Mouse (Mus musculus) heart, embryonic 14.5 days (tissue): ENCODE results near the gene Morc1. TPM values are rescaled to one million over a fixed set of nuclear protein-coding genes. Genes with fewer than 3 reads are reported as not detected.

ENCODE experiments used
- ATAC-seq: fragments of 200-750 bp; cut with Nextera tagmentation; 2 replicates; pipeline ENCODE4 v1.8.0; 2017; ENCODE audit warnings: low read depth, moderate TSS enrichment; ENCODE audit not compliant: insufficient number of reproducible peaks, insufficient read depth, low FRiP score
- H3K27ac ChIP-seq, 2 experiments: fragments of 200-500 bp in 1 of 2; fragments of 300-500 bp in 1 of 2; sonication (generic) in 1 of 2; replicated peaks in 1 of 2; 2 replicates each; pipeline ENCODE4 v1.5.1; 2012 to 2014; ENCODE audit warnings: low read depth in 2 of 2, low read length in 2 of 2, control low read depth in 1 of 2, mild to moderate bottlenecking in 1 of 2, mixed read lengths in 1 of 2; ENCODE audit not compliant: control insufficient read depth in 1 of 2, insufficient read depth in 1 of 2
- H3K27me3 ChIP-seq: fragments of 300-500 bp; sonication (generic); 2 replicates; pipeline ENCODE4 v1.6.1; 2014; ENCODE audit warnings: mild to moderate bottlenecking, low read length, control low read depth; ENCODE audit not compliant: control insufficient read depth, insufficient read depth
- H3K36me3 ChIP-seq: fragments of 300-500 bp; sonication (generic); 2 replicates; pipeline ENCODE4 v1.6.1; 2014; ENCODE audit warnings: mild to moderate bottlenecking, control low read depth, low read length, mixed read lengths; ENCODE audit not compliant: control insufficient read depth, insufficient read depth
- H3K4me1 ChIP-seq, 2 experiments: fragments of 200-500 bp in 1 of 2; fragments of 300-500 bp in 1 of 2; sonication (generic) in 1 of 2; 2 replicates each; pipeline ENCODE4 v1.6.1; 2012 to 2014; ENCODE audit warnings: low read length in 2 of 2, control low read depth in 1 of 2, mixed read lengths in 1 of 2; ENCODE audit not compliant: control insufficient read depth in 2 of 2, insufficient read depth in 2 of 2
- H3K4me2 ChIP-seq: fragments of 300-500 bp; sonication (generic); 2 replicates; pipeline ENCODE4 v1.6.1; 2014; ENCODE audit warnings: mild to moderate bottlenecking, low read length
- H3K4me3 ChIP-seq, 2 experiments: fragments of 200-500 bp in 1 of 2; fragments of 300-500 bp in 1 of 2; sonication (generic) in 1 of 2; 2 replicates each; pipeline ENCODE4 v1.5.1; 2012 to 2014; ENCODE audit warnings: low read length in 2 of 2, mild to moderate bottlenecking in 2 of 2, control low read depth in 1 of 2, low read depth in 1 of 2, moderate library complexity in 1 of 2; ENCODE audit not compliant: control insufficient read depth in 1 of 2, insufficient read depth in 1 of 2
- H3K9ac ChIP-seq: fragments of 300-500 bp; sonication (generic); 2 replicates; pipeline ENCODE4 v1.6.1; 2014; ENCODE audit warnings: mild to moderate bottlenecking, low read length
- H3K9me3 ChIP-seq: fragments of 300-500 bp; sonication (generic); 2 replicates; pipeline ENCODE4 v1.6.1; 2016; ENCODE audit warnings: low read length, control low read depth; ENCODE audit not compliant: control insufficient read depth
- WGBS: fragments of 180-500 bp; shearing (Covaris S2); extraction: QIAGEN DNeasy Blood & Tissue Kit; methylation state at CpG from one replicate; pipeline ENCODE4 v1.1.7; 2014; 5-methylcytosine and 5-hydroxymethylcytosine counted together
- polyA plus RNA-seq: library from polyadenylated mRNA; unstranded; fragments of >200 nt; fragmentation: Nextera tagmentation; extraction: Ambion mirVana; gene quantifications from 2 replicates; pipeline ENCODE4 v1.2.1, GENCODE M21; 2014

The Morc1 gene
- not detected in 2 replicates for polyA plus RNA-seq

DNA sequence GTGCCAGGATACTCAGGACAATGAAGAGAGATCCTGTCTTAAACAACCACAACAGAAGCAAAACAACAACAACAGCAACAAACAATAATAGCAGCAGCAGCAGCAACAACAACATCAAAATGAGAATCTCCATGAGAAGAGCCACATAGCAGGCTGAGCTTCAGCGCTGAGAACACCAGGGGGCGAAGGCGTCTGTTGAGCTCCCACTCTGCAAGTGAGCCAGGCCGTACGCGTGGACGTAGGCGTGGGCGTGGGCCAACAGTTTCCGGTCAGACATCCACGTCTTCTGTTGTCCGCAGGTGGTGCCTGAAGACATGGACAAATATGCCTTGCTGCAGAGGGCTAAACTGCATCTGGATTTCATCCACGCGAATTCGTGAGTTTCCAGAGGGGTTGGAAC is at the start of gene Morc1:
Gene Morc1 (plus strand): TSS at position 211 of the 400 bp plus-strand sequence.
- H3K4me2 ChIP-seq = no peak within 1 kb of the TSS
- no peaks in the 10 kb centered on the region for H3K27me3 ChIP-seq
- no peak within 1 kb of the TSS for H3K4me3 ChIP-seq
- H3K27ac ChIP-seq = no peak within 1 kb of the TSS
- WGBS = 91% methylated on average over 15 of the region's 15 CpGs
- no peaks in the 10 kb centered on the region for H3K4me1 ChIP-seq
- H3K36me3 ChIP-seq = no peaks in the 10 kb centered on the region
- no peak for ATAC-seq
- no peak within 1 kb of the TSS for H3K9ac ChIP-seq
- no peaks in the 10 kb centered on the region for H3K9me3 ChIP-seq

GRCm38 (mm10) chr16:48383582-48384257 is 47.3 kb upstream of the Morc1 start:
- no peak overlapping the region for H3K9ac ChIP-seq
- H3K4me3 ChIP-seq = no peak overlapping the region
- H3K36me3 ChIP-seq = no peaks in the 10 kb centered on the region
- no peak overlapping the region for H3K4me2 ChIP-seq
- ATAC-seq = no peak
- no peaks in the 10 kb centered on the region for H3K9me3 ChIP-seq
- WGBS = 67% methylated on average over 2 of the region's 3 CpGs
- no peaks in the 10 kb centered on the region for H3K27me3 ChIP-seq
- H3K27ac ChIP-seq = no peak overlapping the region
- no peaks in the 10 kb centered on the region for H3K4me1 ChIP-seq

DNA sequence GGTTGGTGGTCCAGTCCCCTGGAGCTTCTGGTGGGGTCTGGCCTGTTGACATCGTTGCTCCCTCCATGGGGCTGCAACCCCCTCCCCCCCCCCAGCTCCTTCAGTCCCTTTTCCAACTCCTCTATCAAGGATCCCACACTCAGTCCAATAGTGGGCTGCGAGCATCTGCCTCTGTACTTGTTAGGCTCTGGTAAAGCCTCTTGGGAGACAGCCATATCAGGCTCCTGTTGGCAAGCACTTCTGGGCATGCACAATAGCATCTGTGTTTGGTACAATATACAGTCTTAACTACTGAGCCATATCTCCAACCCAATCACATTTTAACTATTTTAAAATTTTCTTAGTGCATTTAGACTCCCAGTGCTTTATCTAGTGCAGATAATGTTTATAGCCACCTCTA is 44.1 kb upstream of the Morc1 start:
- no peak for ATAC-seq
- Histone ChIP-seq H3K27ac (no peak overlapping the region), H3K36me3 (no peaks in the 10 kb centered on the region), H3K4me3 (no peak overlapping the region), H3K9ac (no peak overlapping the region), H3K4me2 (no peak overlapping the region), H3K27me3 (no peaks in the 10 kb centered on the region), H3K9me3 (no peaks in the 10 kb centered on the region), H3K4me1 (no peaks in the 10 kb centered on the region)
- 81% methylated on average over 2 of the region's 2 CpGs for WGBS

DNA sequence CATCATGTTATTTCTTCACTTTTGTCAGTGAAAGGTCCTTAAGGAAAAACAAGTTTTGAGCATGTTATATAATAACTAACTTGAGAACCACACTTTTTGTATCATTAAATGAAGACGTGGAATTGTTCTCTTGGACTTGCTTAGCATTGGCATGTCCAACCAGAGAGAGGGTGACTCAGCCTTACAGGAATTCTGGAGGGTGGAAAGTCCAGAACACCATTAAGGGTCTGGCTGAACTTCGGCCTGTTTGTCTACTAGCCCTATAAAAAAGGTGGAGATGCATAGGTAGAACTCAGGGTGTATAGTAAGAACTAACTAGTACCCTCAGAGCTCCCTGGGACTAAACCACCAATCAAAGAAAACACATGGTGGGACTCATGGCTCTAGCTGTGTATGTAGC is 35.8 kb upstream of the Morc1 start:
- Histone ChIP-seq H3K4me2 (no peak overlapping the region), H3K4me1 (no peaks in the 10 kb centered on the region), H3K27ac (no peak overlapping the region), H3K4me3 (no peak overlapping the region), H3K27me3 (no peaks in the 10 kb centered on the region), H3K9ac (no peak overlapping the region), H3K36me3 (no peaks in the 10 kb centered on the region), H3K9me3 (no peaks in the 10 kb centered on the region)
- ATAC-seq = no peak
- WGBS = 70% methylated on average over 2 of the region's 2 CpGs

GRCm38 (mm10) chr16:48402963-48403362 is 28.1 kb upstream of the Morc1 start:
- H3K9ac ChIP-seq = no peak overlapping the region
- H3K27ac ChIP-seq = no peak overlapping the region
- 73% methylated on average over 4 of the region's 4 CpGs for WGBS
- no peak for ATAC-seq
- no peak overlapping the region for H3K4me3 ChIP-seq
- no peaks in the 10 kb centered on the region for H3K27me3 ChIP-seq
- H3K9me3 ChIP-seq = no peaks in the 10 kb centered on the region
- no peaks in the 10 kb centered on the region for H3K36me3 ChIP-seq
- no peaks in the 10 kb centered on the region for H3K4me1 ChIP-seq
- no peak overlapping the region for H3K4me2 ChIP-seq

DNA sequence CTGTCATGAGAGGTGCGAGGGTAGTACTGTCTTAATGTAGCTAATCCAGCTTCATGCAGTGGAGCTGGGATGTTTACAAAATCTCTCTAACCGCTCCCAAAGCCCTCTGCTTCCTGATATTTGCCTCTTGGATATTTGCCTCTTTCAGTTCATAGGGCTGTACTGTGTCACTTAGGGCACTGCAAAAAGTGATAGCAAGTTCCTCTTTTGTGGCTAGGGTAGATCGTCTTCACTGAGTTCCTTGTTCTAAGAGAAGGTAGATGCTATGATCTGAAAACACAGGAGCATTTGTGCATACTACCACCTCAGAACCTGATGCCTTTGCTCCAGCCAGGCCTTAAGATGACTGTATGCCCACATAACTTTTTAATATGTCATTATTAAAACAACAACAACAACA is 27.6 kb upstream of the Morc1 start:
- 85% methylated on average over 3 of the region's 3 CpGs for WGBS
- Histone ChIP-seq H3K4me2 (no peak overlapping the region), H3K36me3 (no peaks in the 10 kb centered on the region), H3K9ac (no peak overlapping the region), H3K27ac (no peak overlapping the region), H3K4me1 (no peaks in the 10 kb centered on the region), H3K27me3 (no peaks in the 10 kb centered on the region), H3K9me3 (no peaks in the 10 kb centered on the region), H3K4me3 (no peak overlapping the region)
- ATAC-seq = no peak

GRCm38 (mm10) chr16:48404009-48404408 is 27.0 kb upstream of the Morc1 start:
- Histone ChIP-seq H3K4me1 (no peaks in the 10 kb centered on the region), H3K27me3 (no peaks in the 10 kb centered on the region), H3K4me3 (no peak overlapping the region), H3K9me3 (no peaks in the 10 kb centered on the region), H3K9ac (no peak overlapping the region), H3K27ac (no peak overlapping the region), H3K4me2 (no peak overlapping the region), H3K36me3 (no peaks in the 10 kb centered on the region)
- no peak for ATAC-seq
